Mouse (Mus musculus): ENCODE measurements at regions not wholly inside any gene's neighbourhood (a gene's known extent, or its start where the extent isn't known, plus 50 kb on each side); places are given as distances from the start of the nearest gene placed in this dataset.

DNA sequence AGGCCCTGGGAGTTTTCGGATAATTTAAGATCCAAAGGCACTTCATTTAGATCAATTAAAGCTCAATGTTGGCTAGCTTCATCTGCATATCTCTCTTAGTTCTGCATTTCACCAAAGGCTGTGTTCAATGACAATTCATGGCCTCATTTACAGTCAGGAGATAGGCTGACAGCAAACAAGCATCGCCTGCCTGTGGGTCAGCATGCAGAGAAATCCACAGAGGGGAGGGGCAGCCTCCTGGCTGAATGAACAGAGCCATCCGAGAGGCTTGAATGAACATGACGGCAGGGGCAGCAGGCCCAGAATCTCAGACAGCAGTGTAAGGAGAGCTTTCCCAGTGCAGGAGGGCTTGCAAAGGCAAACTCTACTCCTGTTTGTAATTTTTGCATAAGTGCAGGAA, 74.1 kb upstream of the Prkg2 start:
- no peaks in the 10 kb centered on the region for H3K9me3 ChIP-seq (replicated peaks; ENCODE audit: control insufficient read depth, low read length)
- no peaks in the 10 kb centered on the region for H3K27me3 ChIP-seq (ENCODE audit: control insufficient read depth, insufficient read depth, low read length)
- no peak overlapping the region for H3K4me3 ChIP-seq (ENCODE audit: low read length)
- WGBS = 55% methylated on average over 4 of the region's 4 CpGs
- H3K4me2 ChIP-seq (ENCODE audit: low read depth, low read length) = no peak overlapping the region
- no peak for ATAC-seq (replicated peaks; ENCODE audit: extremely low read depth, insufficient read depth, low FRiP score)
- no peak overlapping the region for H3K27ac ChIP-seq (ENCODE audit: low read length)
- H3K4me1 ChIP-seq (ENCODE audit: control insufficient read depth, insufficient read depth, low read length) = no peaks in the 10 kb centered on the region
- H3K36me3 ChIP-seq (ENCODE audit: control insufficient read depth, insufficient read depth) = no peaks in the 10 kb centered on the region
- H3K9ac ChIP-seq (ENCODE audit: low read length) = no peak overlapping the region

DNA sequence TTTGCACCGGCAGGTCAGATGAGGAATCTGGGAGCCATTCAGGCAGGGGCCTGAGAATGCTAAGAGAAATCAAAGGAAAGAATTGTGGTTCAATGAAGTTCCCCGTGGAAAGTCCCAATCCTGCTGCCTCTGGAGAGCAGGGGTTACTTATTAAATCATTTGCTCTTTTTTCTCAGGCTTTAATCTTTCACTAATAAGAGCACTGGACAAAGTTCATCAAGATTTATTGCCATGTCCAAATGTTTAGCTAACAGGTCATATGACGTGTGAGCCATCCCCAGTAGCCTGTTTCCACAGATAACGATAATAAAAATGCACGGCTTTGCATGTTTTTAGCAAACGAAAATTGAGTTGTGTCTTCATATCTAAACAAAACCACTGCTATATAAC, 62.6 kb upstream of the Prkg2 start:
- Histone ChIP-seq H3K4me3 (ENCODE audit: low read length) (no peak overlapping the region), H3K27me3 (ENCODE audit: control insufficient read depth, insufficient read depth, low read length) (no peaks in the 10 kb centered on the region), H3K9ac (ENCODE audit: low read length) (no peak overlapping the region), H3K27ac (ENCODE audit: low read length) (no peak overlapping the region), H3K9me3 (replicated peaks; ENCODE audit: control insufficient read depth, low read length) (no peaks in the 10 kb centered on the region), H3K4me2 (ENCODE audit: low read depth, low read length) (no peak overlapping the region), H3K36me3 (ENCODE audit: control insufficient read depth, insufficient read depth) (no peaks in the 10 kb centered on the region), H3K4me1 (ENCODE audit: control insufficient read depth, insufficient read depth, low read length) (no peaks in the 10 kb centered on the region)
- no peak for ATAC-seq (replicated peaks; ENCODE audit: extremely low read depth, insufficient read depth, low FRiP score)
- WGBS = 82% methylated on average over 6 of the region's 6 CpGs

GRCm38 (mm10) chr5:99099014-99099726, 62.0 kb upstream of the Prkg2 start:
- Histone ChIP-seq H3K27me3 (ENCODE audit: control insufficient read depth, insufficient read depth, low read length) (no peaks in the 10 kb centered on the region), H3K4me3 (ENCODE audit: low read length) (no peak overlapping the region), H3K27ac (ENCODE audit: low read length) (no peak overlapping the region), H3K9ac (ENCODE audit: low read length) (no peak overlapping the region), H3K9me3 (replicated peaks; ENCODE audit: control insufficient read depth, low read length) (no peaks in the 10 kb centered on the region), H3K36me3 (ENCODE audit: control insufficient read depth, insufficient read depth) (no peaks in the 10 kb centered on the region), H3K4me2 (ENCODE audit: low read depth, low read length) (no peak overlapping the region), H3K4me1 (ENCODE audit: control insufficient read depth, insufficient read depth, low read length) (no peaks in the 10 kb centered on the region)
- 89% methylated on average over 7 of the region's 7 CpGs for WGBS
- no peak for ATAC-seq (replicated peaks; ENCODE audit: extremely low read depth, insufficient read depth, low FRiP score)

Data from heart, embryonic 16.5 days (tissue).